Mouse (Mus musculus) fat pad, adult 2 months (tissue): ENCODE results near the gene Tbc1d2.

Experiments
- DNase-seq: peaks from one replicate; pipeline ENCODE4 v3.0.0-alpha.2; 2011; ENCODE audit warnings: low read depth, low spot score; ENCODE audit errors: extremely low read depth

Tbc1d2 gene

GRCm38 (mm10) chr4:46650086-46650753 is at the start of gene Tbc1d2:
Gene Tbc1d2 (minus strand): TSS chr4:46650209.
- peak; percentile 51 for DNase-seq

GRCm38 (mm10) chr4:46696467-46696866 is 46.5 kb upstream of the Tbc1d2 start:
- DNase-seq, result no peak

DNA sequence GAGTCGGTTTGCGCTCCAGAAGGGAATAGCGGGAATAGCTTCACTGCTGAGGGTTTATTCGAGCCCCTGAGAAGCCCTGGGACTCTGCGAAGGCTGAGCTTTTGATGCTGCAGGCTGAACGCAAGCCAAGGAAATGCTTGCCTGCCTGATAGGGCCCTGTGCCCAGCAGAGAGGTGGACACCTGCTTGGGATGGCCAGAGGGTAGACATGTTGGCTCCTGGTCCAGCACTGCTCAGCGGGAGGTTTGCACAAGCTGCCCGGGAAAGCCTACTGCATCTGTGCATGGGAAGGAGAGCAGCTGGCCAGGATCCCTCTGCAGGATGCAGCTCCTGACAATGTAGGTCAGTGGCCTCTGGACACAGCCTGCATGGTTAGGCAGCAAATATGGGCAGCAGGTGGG is 40.6 kb upstream of the Tbc1d2 start:
- no peak for DNase-seq

- DNase-seq, result no peak
Observed at GRCm38 (mm10) chr4:46690023-46690420, 40.0 kb upstream of the Tbc1d2 start.

DNA sequence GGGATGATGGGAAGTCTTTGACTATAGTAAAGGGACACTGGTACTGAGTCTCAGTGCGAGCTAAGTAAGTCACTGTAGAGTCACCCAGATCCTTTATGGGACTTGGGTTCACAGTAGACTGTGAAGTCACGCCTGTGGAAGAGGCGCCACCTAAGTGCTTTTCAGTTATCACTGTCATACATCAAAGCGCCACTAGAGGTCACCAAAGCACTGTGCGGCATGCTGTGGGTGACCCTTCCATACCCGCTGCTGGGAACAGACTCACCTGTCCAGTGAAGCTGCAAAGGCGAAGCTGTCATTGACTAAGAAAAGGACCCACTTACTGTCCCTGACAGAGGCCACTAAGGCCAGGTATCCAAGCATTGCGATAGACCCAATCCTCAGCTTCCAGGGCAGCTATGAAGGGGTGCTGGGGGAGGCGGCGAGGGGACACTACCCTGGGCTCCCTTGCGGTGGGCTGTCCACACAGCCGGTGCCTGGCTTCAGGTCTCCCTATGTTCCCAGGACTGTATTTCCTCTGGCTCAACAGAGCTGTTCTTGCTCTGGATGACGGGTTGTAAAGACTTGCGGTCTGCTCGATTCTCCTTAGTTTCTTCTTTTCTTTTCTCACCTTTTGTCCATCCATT is 39.5 kb upstream of the Tbc1d2 start:
- no peak for DNase-seq

DNA sequence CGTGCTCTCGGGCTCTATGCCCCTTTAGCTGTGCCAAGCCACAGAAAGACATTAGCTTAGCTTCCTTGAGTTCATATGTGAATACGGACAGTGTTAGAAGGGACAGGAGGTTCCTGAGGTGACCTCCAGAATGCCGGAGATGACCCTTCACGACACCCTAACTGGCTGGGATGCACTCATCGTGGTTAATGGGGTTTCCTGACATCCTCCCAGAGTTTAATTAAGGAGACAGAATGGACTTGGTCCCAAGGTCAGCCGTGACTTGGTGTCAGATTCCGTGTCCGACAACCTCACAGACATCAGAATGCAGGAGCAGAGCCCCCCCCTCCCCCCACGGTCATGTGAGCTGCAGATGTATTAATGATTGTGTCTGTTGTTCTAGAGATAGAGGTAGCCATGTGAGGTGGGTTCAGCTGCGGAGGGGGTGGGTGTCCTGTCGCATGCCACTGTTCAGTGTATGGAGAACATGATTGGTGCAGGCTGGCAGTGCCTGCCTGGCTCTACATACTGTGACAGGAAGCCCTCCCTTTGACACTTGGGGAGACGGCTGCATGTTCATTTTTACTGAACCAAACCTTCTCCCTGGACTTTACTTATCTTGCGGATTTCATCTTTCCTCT is 38.3 kb upstream of the Tbc1d2 start:
- DNase-seq, result no peak

GRCm38 (mm10) chr4:46684160-46684559 is 34.2 kb upstream of the Tbc1d2 start:
- DNase-seq, result no peak

DNA sequence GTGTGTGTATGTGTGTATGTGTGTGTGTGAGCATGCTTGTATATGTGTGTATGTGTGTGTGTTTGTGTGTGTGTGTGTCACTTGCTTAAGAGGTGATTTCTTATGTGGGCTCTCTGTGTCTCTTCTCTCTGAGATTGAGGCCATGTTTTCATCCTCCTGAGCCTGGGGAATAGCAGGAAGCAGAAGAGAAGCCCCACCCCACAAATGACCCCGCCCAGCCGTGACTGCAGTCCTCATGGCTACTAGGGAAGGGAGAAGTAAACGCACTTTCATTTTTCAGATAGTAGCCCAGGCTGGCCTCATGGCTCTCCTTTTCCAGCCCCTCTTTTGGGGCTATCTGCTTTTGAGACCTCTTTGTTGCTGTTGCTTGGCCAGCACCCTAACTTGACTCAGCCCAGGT is 26.6 kb upstream of the Tbc1d2 start:
- DNase-seq, result no peak

GRCm38 (mm10) chr4:46675992-46676391 is 26.0 kb upstream of the Tbc1d2 start:
- no peak for DNase-seq

DNA sequence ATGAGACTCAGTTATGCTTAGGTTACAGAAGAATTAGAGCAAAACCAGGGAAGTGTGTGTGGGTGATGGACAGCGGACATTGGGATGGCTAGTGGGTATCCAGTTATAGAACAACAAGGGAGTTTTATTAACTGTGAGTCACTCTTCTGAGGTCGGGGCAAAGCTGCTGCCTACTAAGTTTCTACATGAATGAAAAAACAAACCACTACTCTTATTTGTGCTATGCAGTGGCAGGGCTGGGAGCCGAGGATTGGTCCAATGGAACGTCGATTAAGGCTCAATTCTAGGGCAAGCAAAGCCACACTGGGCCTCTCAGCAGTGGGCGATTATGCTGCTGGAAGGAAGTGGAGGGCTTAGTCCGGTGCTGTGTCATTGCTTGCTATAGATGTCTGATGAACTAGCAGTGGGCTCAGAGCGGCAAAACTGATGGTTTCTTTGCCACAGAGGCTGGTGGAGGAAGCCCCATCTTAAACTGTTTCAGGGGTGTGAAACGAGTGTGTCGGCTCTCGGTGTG is 25.3 kb upstream of the Tbc1d2 start:
- DNase-seq, result no peak

DNA sequence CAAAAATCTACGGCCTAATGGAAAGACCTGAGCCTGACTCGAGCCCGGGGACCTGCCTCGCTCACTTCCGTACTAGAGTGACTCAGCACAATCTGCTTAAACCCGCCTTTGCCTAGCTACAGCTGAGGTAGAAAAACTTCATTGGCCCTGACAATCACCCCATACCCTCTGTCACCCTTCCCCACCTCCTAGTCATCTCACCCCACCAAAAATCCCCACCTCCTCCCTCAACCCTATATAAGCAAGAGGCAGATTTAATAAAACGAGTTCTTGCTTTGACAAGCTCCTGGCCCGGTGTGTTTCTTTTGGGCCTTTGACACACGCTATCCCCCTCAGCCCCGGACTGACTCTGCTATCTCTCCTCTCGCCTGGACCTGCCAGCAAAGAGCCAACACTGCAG is 18.6 kb upstream of the Tbc1d2 start:
- DNase-seq, result no peak

DNA sequence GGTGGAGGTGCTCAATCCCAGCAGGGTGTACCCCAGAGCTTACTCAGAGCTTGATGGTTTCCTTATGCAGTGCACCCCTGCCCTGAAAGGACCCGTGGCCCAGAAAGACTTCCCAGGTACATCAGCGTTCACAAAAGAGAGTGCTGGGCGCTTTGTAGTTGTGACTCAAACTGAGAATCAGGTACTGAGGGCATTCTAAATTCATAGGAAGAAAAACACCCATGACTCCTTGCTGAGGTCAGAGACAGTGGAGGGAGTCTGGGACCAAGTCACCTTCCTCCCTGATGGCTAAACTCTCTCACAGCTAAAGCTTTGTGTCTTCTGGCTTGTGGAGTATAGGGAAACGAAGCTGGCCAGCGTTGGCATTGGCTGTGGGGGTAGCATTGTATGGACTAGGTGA is 16.4 kb upstream of the Tbc1d2 start:
- no peak for DNase-seq

GRCm38 (mm10) chr4:46665371-46665774 is 15.4 kb upstream of the Tbc1d2 start:
- no peak for DNase-seq

DNA sequence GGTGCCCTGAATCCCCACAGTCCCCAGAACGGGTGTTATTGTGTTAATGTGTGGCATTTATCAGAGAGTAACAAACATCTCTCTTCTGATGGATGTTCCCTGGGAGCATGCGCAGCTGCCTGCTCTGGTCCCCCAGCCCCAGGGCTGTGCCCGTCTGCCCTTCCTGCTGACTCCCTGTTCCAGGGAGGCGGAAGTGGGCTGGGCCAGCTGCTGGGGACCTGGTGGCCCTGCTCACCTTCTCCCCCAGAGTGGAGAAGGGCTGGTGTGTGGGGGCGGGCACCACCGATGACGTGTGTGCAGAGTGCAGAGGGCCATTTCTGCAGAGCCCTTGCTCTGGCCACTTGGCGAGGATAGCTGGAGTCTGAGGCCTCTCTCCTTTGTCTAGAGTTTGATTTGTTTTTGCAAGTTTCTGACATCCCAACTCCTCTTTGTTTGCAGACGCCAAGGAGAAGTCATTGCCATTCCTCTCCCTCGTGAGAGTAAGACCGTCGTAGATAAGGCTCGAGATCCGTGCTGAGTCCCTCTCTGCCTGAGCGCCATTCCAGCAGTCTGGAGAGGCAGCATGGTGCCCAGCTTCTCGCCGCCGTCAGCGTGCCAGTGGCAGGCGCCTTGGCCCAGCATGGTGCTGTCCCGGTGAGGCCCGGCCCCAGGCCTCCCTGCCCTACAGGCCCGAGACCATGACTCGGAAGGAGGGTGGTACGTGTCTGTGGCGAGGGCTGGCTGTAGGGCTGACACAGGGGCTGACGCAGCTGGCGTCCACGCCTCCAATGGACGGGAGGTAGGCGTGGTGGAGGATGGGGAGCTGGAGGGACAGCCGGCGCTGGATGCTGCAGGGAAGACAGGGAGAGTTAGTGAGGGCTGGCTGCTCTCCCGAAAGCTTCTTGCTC is 14.4 kb upstream of the Tbc1d2 start:
- no peak for DNase-seq

GRCm38 (mm10) chr4:46661433-46661832 is 11.4 kb upstream of the Tbc1d2 start:
- no peak for DNase-seq

DNA sequence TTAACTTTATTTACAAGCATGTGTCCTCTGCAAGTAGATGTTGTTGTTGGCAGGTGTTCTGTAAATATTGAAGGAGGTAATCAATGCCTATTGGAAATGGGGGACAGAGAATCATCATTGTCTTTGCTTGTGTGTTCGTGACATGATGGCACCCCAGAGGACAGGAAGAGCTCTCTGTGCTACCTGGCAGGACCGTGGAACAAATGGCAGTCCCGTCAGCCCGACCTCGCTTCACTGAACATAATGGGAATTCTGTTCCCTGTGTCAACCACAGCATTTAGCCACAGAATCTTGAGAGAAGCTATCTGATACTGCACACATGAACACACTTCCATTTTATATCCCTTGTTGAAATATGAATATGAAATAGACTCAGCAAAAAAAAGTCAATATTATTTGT is 8.9 kb upstream of the Tbc1d2 start:
- no peak for DNase-seq

- DNase-seq, result no peak
Observed at GRCm38 (mm10) chr4:46657116-46657515, 7.1 kb upstream of the Tbc1d2 start.

GRCm38 (mm10) chr4:46655956-46656355 is 5.9 kb upstream of the Tbc1d2 start:
- no peak for DNase-seq

- no peak for DNase-seq
Observed at GRCm38 (mm10) chr4:46655298-46655697, 5.3 kb upstream of the Tbc1d2 start.

- peak; percentile 54 for DNase-seq
Observed at GRCm38 (mm10) chr4:46649161-46649560, 848 bp downstream of the Tbc1d2 start.

DNA sequence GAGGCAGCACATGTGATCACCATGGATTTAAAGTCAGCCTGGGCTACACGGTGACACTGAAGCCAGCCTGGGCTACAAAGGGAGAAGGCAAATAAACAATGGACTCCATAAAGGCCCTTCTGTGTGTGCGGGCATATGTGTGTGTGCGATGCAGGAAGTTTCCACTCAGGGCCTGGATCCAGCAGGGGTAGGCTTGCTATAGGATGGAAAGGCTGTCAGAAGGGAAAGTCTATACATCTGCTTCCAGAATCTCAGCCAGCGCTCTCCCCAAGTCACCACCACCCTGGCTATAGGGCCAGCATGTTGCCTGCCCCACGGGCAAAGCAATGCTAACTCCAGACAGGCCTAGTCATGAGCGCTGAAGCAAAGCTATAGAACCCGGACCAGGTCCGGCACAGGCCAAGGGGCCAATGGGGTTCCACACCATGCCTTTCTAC is 6.3 kb downstream of the Tbc1d2 start:
- no peak for DNase-seq
